Mouse (Mus musculus): Measurements from ENCODE around the gene Pin1. TPM values are rescaled to one million over a fixed set of nuclear protein-coding genes. Genes with fewer than 3 reads are reported as not detected.

Pin1 gene
- polyA plus RNA-seq, 1 experiment from 2014 or later, result 91.4 TPM

GRCm38 (mm10) chr9:20664366-20664765, 12.5 kb downstream of the Pin1 start:
- H3K36me3 ChIP-seq, result peaks cover 63% of the 10 kb centered on the region
- H3K27ac ChIP-seq (replicated peaks), result peak overlapping the region; percentile 35; the same call in 1 of the 2 replicates
- WGBS, result 88% methylated on average over 2 of the region's 2 CpGs
- peaks cover 45% of the 10 kb centered on the region for H3K4me1 ChIP-seq
- H3K4me3 ChIP-seq, result no peak overlapping the region
- no peaks in the 10 kb centered on the region for H3K9me3 ChIP-seq (replicated peaks)
- no peaks in the 10 kb centered on the region for H3K27me3 ChIP-seq (ENCODE audit: low read depth, poor library complexity, severe bottlenecking)
- DNase-seq (ENCODE audit: low spot score), result no peak

- Histone ChIP-seq H3K9me3 (replicated peaks) (no peaks in the 10 kb centered on the region), H3K4me3 (no peak overlapping the region), H3K36me3 (peaks cover 55% of the 10 kb centered on the region), H3K27me3 (ENCODE audit: low read depth, poor library complexity, severe bottlenecking) (no peaks in the 10 kb centered on the region), H3K27ac (replicated peaks) (no peak overlapping the region), H3K4me1 (peaks cover 45% of the 10 kb centered on the region)
- 85% methylated on average over 5 of the region's 5 CpGs for WGBS
- no peak for DNase-seq (ENCODE audit: low spot score)
Observed at GRCm38 (mm10) chr9:20664982-20665637, 13.2 kb downstream of the Pin1 start.

GRCm38 (mm10) chr9:20665925-20666324, 14.0 kb downstream of the Pin1 start:
- peaks cover 47% of the 10 kb centered on the region for H3K36me3 ChIP-seq
- no peak overlapping the region for H3K4me3 ChIP-seq
- H3K27ac ChIP-seq (replicated peaks), result no peak overlapping the region
- no peaks in the 10 kb centered on the region for H3K9me3 ChIP-seq (replicated peaks)
- H3K27me3 ChIP-seq (ENCODE audit: low read depth, poor library complexity, severe bottlenecking), result no peaks in the 10 kb centered on the region
- WGBS, result 35% methylated on average over 8 of the region's 8 CpGs
- peaks cover 45% of the 10 kb centered on the region for H3K4me1 ChIP-seq
- DNase-seq (ENCODE audit: low spot score), result no peak

- WGBS, result 11% methylated on average over 7 of the region's 7 CpGs
- no peaks in the 10 kb centered on the region for H3K27me3 ChIP-seq (ENCODE audit: low read depth, poor library complexity, severe bottlenecking)
- H3K9me3 ChIP-seq (replicated peaks), result no peaks in the 10 kb centered on the region
- no peak for DNase-seq (ENCODE audit: low spot score)
- peaks cover 41% of the 10 kb centered on the region for H3K36me3 ChIP-seq
- no peak overlapping the region for H3K27ac ChIP-seq (replicated peaks)
- no peak overlapping the region for H3K4me3 ChIP-seq
- H3K4me1 ChIP-seq, result peaks cover 45% of the 10 kb centered on the region
Observed at GRCm38 (mm10) chr9:20666510-20667034, 14.7 kb downstream of the Pin1 start.

GRCm38 (mm10) chr9:20668065-20668464, 16.2 kb downstream of the Pin1 start:
- Histone ChIP-seq H3K27me3 (ENCODE audit: low read depth, poor library complexity, severe bottlenecking) (no peaks in the 10 kb centered on the region), H3K27ac (replicated peaks) (no peak overlapping the region), H3K36me3 (peaks cover 26% of the 10 kb centered on the region), H3K9me3 (replicated peaks) (no peaks in the 10 kb centered on the region), H3K4me3 (no peak overlapping the region), H3K4me1 (peaks cover 38% of the 10 kb centered on the region)
- DNase-seq (ENCODE audit: low spot score), result no peak
- 92% methylated on average over 22 of the region's 22 CpGs for WGBS

GRCm38 (mm10) chr9:20672047-20672446, 20.2 kb downstream of the Pin1 start:
- DNase-seq (ENCODE audit: low spot score), result no peak
- no peaks in the 10 kb centered on the region for H3K36me3 ChIP-seq
- no peak overlapping the region for H3K27ac ChIP-seq (replicated peaks)
- H3K4me3 ChIP-seq, result no peak overlapping the region
- WGBS, result 94% methylated on average over 16 of the region's 16 CpGs
- H3K27me3 ChIP-seq (ENCODE audit: low read depth, poor library complexity, severe bottlenecking), result no peaks in the 10 kb centered on the region
- H3K4me1 ChIP-seq, result 0 out of 2 replicates have a peak, but pooled peaks cover 3% of the 10 kb centered on the region
- no peaks in the 10 kb centered on the region for H3K9me3 ChIP-seq (replicated peaks)

GRCm38 (mm10) chr9:20677892-20678291, 26.0 kb downstream of the Pin1 start:
- DNase-seq (ENCODE audit: low spot score), result no peak
- H3K4me3 ChIP-seq, result no peak overlapping the region
- no peak overlapping the region for H3K27ac ChIP-seq (replicated peaks)
- WGBS, result 97% methylated on average over 12 of the region's 12 CpGs
- H3K36me3 ChIP-seq, result no peaks in the 10 kb centered on the region
- peaks cover 5% of the 10 kb centered on the region; the same call in 1 of the 2 replicates for H3K9me3 ChIP-seq (replicated peaks)
- no peaks in the 10 kb centered on the region for H3K27me3 ChIP-seq (ENCODE audit: low read depth, poor library complexity, severe bottlenecking)
- H3K4me1 ChIP-seq, result peaks cover 24% of the 10 kb centered on the region

GRCm38 (mm10) chr9:20680378-20680958, 28.6 kb downstream of the Pin1 start:
- WGBS, result 84% methylated on average over 9 of the region's 9 CpGs
- Histone ChIP-seq H3K27me3 (ENCODE audit: low read depth, poor library complexity, severe bottlenecking) (no peaks in the 10 kb centered on the region), H3K4me1 (peaks cover 26% of the 10 kb centered on the region), H3K9me3 (replicated peaks) (peaks cover 5% of the 10 kb centered on the region; the same call in 1 of the 2 replicates), H3K27ac (replicated peaks) (no peak overlapping the region; the same call in 1 of the 2 replicates), H3K36me3 (no peaks in the 10 kb centered on the region), H3K4me3 (no peak overlapping the region)
- no peak for DNase-seq (ENCODE audit: low spot score)

- Histone ChIP-seq H3K4me3 (no peak overlapping the region), H3K36me3 (no peaks in the 10 kb centered on the region), H3K27me3 (ENCODE audit: low read depth, poor library complexity, severe bottlenecking) (no peaks in the 10 kb centered on the region), H3K9me3 (replicated peaks) (peaks cover 5% of the 10 kb centered on the region; the same call in 1 of the 2 replicates), H3K27ac (replicated peaks) (0 out of 2 replicates have a peak overlapping the region, but pooled peaks have one; percentile 42), H3K4me1 (peaks cover 29% of the 10 kb centered on the region)
- WGBS, result 39% methylated on average over 7 of the region's 7 CpGs
- DNase-seq (ENCODE audit: low spot score), result no peak
Observed at GRCm38 (mm10) chr9:20681546-20682388, 29.9 kb downstream of the Pin1 start.

GRCm38 (mm10) chr9:20682389-20682722, 30.5 kb downstream of the Pin1 start:
- 54% methylated on average over 2 of the region's 2 CpGs for WGBS
- H3K27ac ChIP-seq (replicated peaks), result peak overlapping the region; percentile 42; the same call in 1 of the 2 replicates
- no peak for DNase-seq (ENCODE audit: low spot score)

GRCm38 (mm10) chr9:20685081-20685861, 33.4 kb downstream of the Pin1 start:
- 71% methylated on average over 16 of the region's 17 CpGs for WGBS
- no peak for DNase-seq (ENCODE audit: low spot score)
- Histone ChIP-seq H3K4me1 (peaks cover 39% of the 10 kb centered on the region), H3K4me3 (no peak overlapping the region), H3K9me3 (replicated peaks) (peaks cover 5% of the 10 kb centered on the region; the same call in 1 of the 2 replicates), H3K36me3 (no peaks in the 10 kb centered on the region), H3K27me3 (ENCODE audit: low read depth, poor library complexity, severe bottlenecking) (no peaks in the 10 kb centered on the region), H3K27ac (replicated peaks) (0 out of 2 replicates have a peak overlapping the region, but pooled peaks have one; percentile 5)

More at GRCm38 (mm10) chr9:20682389-20682722, 30.5 kb downstream of the Pin1 start:
- peaks cover 5% of the 10 kb centered on the region; the same call in 1 of the 2 replicates for H3K9me3 ChIP-seq (replicated peaks)
- no peak overlapping the region for H3K4me3 ChIP-seq
- H3K27me3 ChIP-seq (ENCODE audit: low read depth, poor library complexity, severe bottlenecking), result no peaks in the 10 kb centered on the region
- H3K36me3 ChIP-seq, result no peaks in the 10 kb centered on the region
- peaks cover 29% of the 10 kb centered on the region for H3K4me1 ChIP-seq

GRCm38 (mm10) chr9:20689403-20689802, 37.5 kb downstream of the Pin1 start:
- Histone ChIP-seq H3K36me3 (no peaks in the 10 kb centered on the region), H3K27me3 (ENCODE audit: low read depth, poor library complexity, severe bottlenecking) (peaks cover 16% of the 10 kb centered on the region; the same call in 1 of the 2 replicates), H3K9me3 (replicated peaks) (no peaks in the 10 kb centered on the region), H3K4me1 (peaks cover 55% of the 10 kb centered on the region), H3K27ac (replicated peaks) (peak overlapping the region; percentile 77), H3K4me3 (no peak overlapping the region)
- 80% methylated on average over 1 of the region's 1 CpGs for WGBS
- DNase-seq (ENCODE audit: low spot score), result no peak

All from midbrain, embryonic 10.5 days (tissue).